Mouse (Mus musculus) liver, embryonic 13.5 days (tissue): Measurements from ENCODE around the gene 1700037C18Rik. TPM values are rescaled to one million over a fixed set of nuclear protein-coding genes. Genes with fewer than 3 reads are reported as not detected.

ENCODE experiments used
- microRNA-seq: library from miRNA; unstranded; fragments of <30 nt; microRNA quantifications from one replicate; pipeline ENCODE4, GENCODE M21; 2016
- polyA plus RNA-seq: library from polyadenylated mRNA; unstranded; fragments of >200 nt; fragmentation: Nextera tagmentation; extraction: Ambion mirVana; gene quantifications from 2 replicates; pipeline ENCODE4 v1.2.1, GENCODE M21; 2015

Gene 1700037C18Rik
- polyA plus RNA-seq, 1 experiment from 2014 or later: 4.2 TPM

Small RNAs within 50 kb of the gene (microRNA-seq; reads per million reads assigned to microRNA genes)
- not detected for gene Gm23493

Other genes with a start within 250 kb of the 1700037C18Rik start
- gene Mefv, start 190.6 kb downstream of the 1700037C18Rik start, polyA plus RNA-seq: 0.14 TPM in 1 of 2 replicates, not detected in the other
- gene Zfp263, start 164.6 kb downstream of the 1700037C18Rik start, polyA plus RNA-seq: 13.7 and 15.3 TPM in 2 replicates
- gene Olfr15, start 77.8 kb downstream of the 1700037C18Rik start, polyA plus RNA-seq: not detected in 2 replicates
- gene Zfp174, start 61.4 kb downstream of the 1700037C18Rik start, polyA plus RNA-seq: 0.13 and 0.27 TPM in 2 replicates
- gene Naa60, start 36.3 kb downstream of the 1700037C18Rik start, polyA plus RNA-seq: 22.9 and 25.3 TPM in 2 replicates
- 2.3 and 2.7 TPM in 2 replicates for gene Zfp597, start 24.1 kb downstream of the 1700037C18Rik start, polyA plus RNA-seq
- gene Gm20695, start 24.0 kb downstream of the 1700037C18Rik start, polyA plus RNA-seq: 0.47 and 1.2 TPM in 2 replicates
- gene Cluap1, start 112 bp upstream of the 1700037C18Rik start, polyA plus RNA-seq: 10.1 and 10.8 TPM in 2 replicates
- gene Nlrc3, start 67.9 kb upstream of the 1700037C18Rik start, polyA plus RNA-seq: 0.28 and 0.31 TPM in 2 replicates
- 6.2 and 8.1 TPM in 2 replicates for gene Slx4, start 95.1 kb upstream of the 1700037C18Rik start, polyA plus RNA-seq
- 0.95 and 1.6 TPM in 2 replicates for gene Dnase1, start 128.3 kb upstream of the 1700037C18Rik start, polyA plus RNA-seq
- 85.0 and 97.2 TPM in 2 replicates for gene Trap1, start 169.1 kb upstream of the 1700037C18Rik start, polyA plus RNA-seq